Mouse (Mus musculus) neural tube, embryonic 14.5 days (tissue): ENCODE measurements at regions not wholly inside any gene's neighbourhood (a gene's known extent, or its start where the extent isn't known, plus 50 kb on each side); places are given as distances from the start of the nearest gene placed in this dataset.

ENCODE experiments used
- ATAC-seq: fragments of 200-750 bp; cut with Nextera tagmentation; 2 replicates; pipeline ENCODE4 v1.8.0; 2017; ENCODE audit warnings: low read depth, mild to moderate bottlenecking, moderate TSS enrichment, moderate library complexity
- H3K27ac ChIP-seq: fragments of 300-500 bp; sonication (generic); 2 replicates; pipeline ENCODE4 v1.5.1; 2014; ENCODE audit warnings: low read depth, mild to moderate bottlenecking, control low read depth, low read length, moderate library complexity, mixed read lengths
- H3K27me3 ChIP-seq: fragments of 300-500 bp; sonication (generic); 2 replicates; pipeline ENCODE4 v1.6.1; 2014; ENCODE audit warnings: low read length; ENCODE audit not compliant: control insufficient read depth, insufficient read depth
- H3K36me3 ChIP-seq: fragments of 300-500 bp; sonication (generic); 2 replicates; pipeline ENCODE4 v1.6.1; 2014; ENCODE audit warnings: low read length, mixed read lengths; ENCODE audit not compliant: control insufficient read depth, insufficient read depth
- H3K4me1 ChIP-seq: fragments of 300-500 bp; sonication (generic); 2 replicates; pipeline ENCODE4 v1.6.1; 2014; ENCODE audit warnings: low read length; ENCODE audit not compliant: control insufficient read depth, insufficient read depth
- H3K4me2 ChIP-seq: fragments of 300-500 bp; sonication (generic); 2 replicates; pipeline ENCODE4 v1.6.1; 2014; ENCODE audit warnings: mild to moderate bottlenecking, low read depth, low read length, control low read depth
- H3K4me3 ChIP-seq: fragments of 300-500 bp; sonication (generic); 2 replicates; pipeline ENCODE4 v1.5.1; 2014; ENCODE audit warnings: low read depth, low read length, control low read depth, mixed read lengths
- H3K9ac ChIP-seq: fragments of 300-500 bp; sonication (generic); replicated peaks from 2 replicates; pipeline ENCODE4 v1.6.1; 2014; ENCODE audit warnings: low read depth, mild to moderate bottlenecking, control low read depth, low read length, mixed read lengths
- H3K9me3 ChIP-seq: fragments of 300-500 bp; sonication (generic); 2 replicates; pipeline ENCODE4 v1.6.1; 2016; ENCODE audit warnings: low read length; ENCODE audit not compliant: control insufficient read depth
- WGBS: fragments of 180-500 bp; shearing (Covaris S2); extraction: QIAGEN DNeasy Blood & Tissue Kit; methylation state at CpG from one replicate; pipeline ENCODE4 v1.1.7; 2014; 5-methylcytosine and 5-hydroxymethylcytosine counted together

DNA sequence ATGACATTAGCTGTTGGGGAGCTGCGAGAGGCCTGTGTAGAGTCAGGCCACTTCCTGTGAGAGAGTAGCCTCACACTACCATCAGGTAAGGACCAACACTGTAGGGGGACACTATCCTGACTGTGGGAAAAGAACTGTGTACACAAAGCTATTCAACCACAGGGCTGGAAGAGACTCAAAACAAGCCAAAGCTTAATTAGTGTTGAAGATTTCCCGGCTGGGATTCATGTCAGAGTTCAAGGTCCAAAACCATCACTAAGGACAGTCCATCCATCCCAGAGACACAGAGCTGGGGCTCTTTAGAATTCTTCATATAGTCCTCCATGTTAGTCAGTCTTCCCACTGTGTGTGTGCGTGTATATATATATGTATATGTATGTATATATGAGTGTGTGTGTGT is 221.5 kb downstream of the Sox4 start:
- H3K36me3 ChIP-seq, result no peaks in the 10 kb centered on the region
- no peaks in the 10 kb centered on the region for H3K9me3 ChIP-seq
- H3K27ac ChIP-seq, result no peak overlapping the region
- H3K4me2 ChIP-seq, result no peak overlapping the region
- ATAC-seq, result no peak
- no peak overlapping the region for H3K4me3 ChIP-seq
- 77% methylated on average over 3 of the region's 3 CpGs for WGBS
- no peaks in the 10 kb centered on the region for H3K4me1 ChIP-seq
- no peak overlapping the region for H3K9ac ChIP-seq
- H3K27me3 ChIP-seq, result no peaks in the 10 kb centered on the region

DNA sequence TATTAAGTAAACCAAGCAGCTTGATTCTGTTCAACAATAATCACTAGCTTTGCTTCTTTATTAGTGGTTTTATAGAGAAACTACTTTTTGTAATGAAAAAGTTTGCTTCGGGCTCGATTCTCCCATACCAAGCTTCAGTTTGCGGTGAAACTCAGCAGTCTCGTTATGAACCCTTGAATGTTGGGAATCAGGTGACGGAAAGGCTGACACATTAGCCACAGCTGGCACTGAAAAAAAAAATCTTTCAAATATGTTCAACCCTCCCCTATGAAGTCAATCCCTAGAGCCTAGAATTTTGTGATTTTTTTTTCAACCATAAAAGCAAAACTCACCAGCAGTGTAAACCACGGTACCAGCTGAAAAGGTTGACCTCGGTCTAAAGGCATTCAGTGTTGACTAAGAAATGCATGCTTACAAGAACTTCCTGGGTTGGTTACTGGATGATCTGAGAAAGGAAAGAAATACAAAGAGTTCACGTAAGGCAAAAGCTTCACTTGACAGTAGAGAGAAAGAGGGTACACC is 223.4 kb downstream of the Sox4 start:
- Histone ChIP-seq H3K36me3 (no peaks in the 10 kb centered on the region), H3K4me2 (no peak overlapping the region), H3K9me3 (no peaks in the 10 kb centered on the region), H3K27me3 (no peaks in the 10 kb centered on the region), H3K9ac (no peak overlapping the region), H3K4me3 (no peak overlapping the region), H3K27ac (no peak overlapping the region), H3K4me1 (no peaks in the 10 kb centered on the region)
- 92% methylated on average over 8 of the region's 8 CpGs for WGBS
- no peak for ATAC-seq

DNA sequence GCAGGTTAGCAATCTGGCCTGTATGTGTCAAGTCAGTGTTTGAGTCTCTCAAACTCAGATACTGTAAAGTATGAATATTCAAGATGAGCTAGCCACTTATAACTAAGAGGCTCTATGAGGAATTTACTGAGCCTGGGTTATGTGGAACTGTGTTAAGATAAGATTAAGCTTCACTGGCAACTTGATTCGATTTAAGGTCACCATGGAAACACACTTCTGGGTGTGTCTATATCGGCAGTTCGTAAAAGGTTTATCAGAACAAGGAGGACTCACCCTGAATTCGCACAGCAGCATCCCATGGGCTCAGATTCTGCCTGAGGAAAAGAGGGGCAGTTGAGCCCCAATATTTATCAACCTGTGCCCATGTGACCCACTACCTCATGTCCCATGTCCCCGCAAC is 224.7 kb downstream of the Sox4 start:
- Histone ChIP-seq H3K4me2 (no peak overlapping the region), H3K4me3 (no peak overlapping the region), H3K36me3 (no peaks in the 10 kb centered on the region), H3K9ac (no peak overlapping the region), H3K27me3 (no peaks in the 10 kb centered on the region), H3K4me1 (no peaks in the 10 kb centered on the region), H3K9me3 (no peaks in the 10 kb centered on the region), H3K27ac (no peak overlapping the region)
- no peak for ATAC-seq
- WGBS, result 90% methylated on average over 5 of the region's 5 CpGs

DNA sequence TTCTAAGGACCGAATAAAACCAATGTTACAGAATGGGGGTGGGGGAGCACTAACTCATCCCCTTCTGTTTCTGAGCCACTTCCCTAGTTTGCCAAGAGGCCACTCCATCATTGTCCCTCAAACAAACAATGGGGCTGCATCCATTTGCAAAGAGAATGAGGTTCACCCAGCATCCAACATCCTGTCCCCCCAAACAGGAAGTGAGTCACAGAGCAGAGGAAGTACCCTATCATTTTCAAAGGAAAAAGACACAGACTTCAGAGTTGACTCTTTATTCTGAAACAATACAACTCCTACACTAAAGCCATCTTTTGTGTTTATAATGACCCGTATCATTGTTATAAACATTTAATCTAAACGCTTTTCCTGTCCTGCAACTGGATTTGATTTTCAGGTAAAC is 229.2 kb downstream of the Sox4 start:
- no peaks in the 10 kb centered on the region for H3K9me3 ChIP-seq
- peaks cover 23% of the 10 kb centered on the region for H3K4me1 ChIP-seq
- no peak overlapping the region for H3K4me2 ChIP-seq
- H3K4me3 ChIP-seq, result no peak overlapping the region
- no peaks in the 10 kb centered on the region for H3K36me3 ChIP-seq
- 64% methylated on average over 3 of the region's 3 CpGs for WGBS
- no peaks in the 10 kb centered on the region for H3K27me3 ChIP-seq
- H3K9ac ChIP-seq, result no peak overlapping the region
- H3K27ac ChIP-seq, result no peak overlapping the region
- ATAC-seq, result no peak

DNA sequence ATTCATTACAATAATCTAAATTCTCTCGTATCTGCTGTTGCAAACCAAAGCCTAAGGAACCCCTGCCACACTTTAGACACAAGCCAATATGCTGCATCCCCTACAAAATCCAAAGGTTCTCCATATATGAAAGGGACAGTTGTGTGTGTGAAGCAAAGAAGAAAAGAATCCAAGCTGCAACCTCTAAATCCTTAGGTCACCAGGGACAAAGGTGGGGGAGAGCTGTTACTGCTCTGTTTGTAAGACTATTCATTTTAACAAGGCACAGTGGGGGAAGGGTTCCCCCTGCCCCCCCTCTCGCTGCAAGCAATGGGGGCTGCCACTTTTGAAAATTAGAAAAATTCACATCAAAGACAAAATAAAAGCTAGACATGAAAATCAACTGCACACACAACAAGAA is 231.4 kb downstream of the Sox4 start:
- peaks cover 35% of the 10 kb centered on the region for H3K4me1 ChIP-seq

DNA sequence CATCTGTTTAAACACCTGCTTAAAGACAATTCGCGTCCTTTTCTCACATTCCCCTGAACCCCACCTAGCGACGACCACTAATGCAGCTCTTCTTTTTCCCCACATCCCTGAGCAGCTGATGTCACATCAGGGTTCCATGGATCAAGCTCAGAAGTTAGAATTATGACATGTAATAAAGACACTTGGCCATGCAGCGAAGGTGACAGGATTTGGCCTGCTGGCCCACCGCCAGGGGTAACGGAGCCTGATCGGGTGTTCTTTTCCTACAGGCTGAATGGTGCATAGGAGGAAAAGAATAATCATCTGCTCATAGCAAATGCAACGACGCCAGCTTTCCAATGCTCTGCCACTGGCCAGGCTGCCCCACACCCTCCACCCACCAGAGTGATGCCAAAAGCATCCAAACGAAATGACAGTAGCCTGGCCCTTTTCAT is 231.9 kb downstream of the Sox4 start:
- H3K36me3 ChIP-seq, result no peaks in the 10 kb centered on the region
- no peaks in the 10 kb centered on the region for H3K9me3 ChIP-seq
- no peak overlapping the region; the same call in 1 of the 2 replicates for H3K9ac ChIP-seq
- peak overlapping the region; percentile 21; the same call in 1 of the 2 replicates for H3K4me2 ChIP-seq
- no peak overlapping the region for H3K4me3 ChIP-seq
- H3K4me1 ChIP-seq, result peaks cover 35% of the 10 kb centered on the region
- peak overlapping the region; percentile 75 for H3K27ac ChIP-seq
- WGBS, result 21% methylated on average over 11 of the region's 11 CpGs
- H3K27me3 ChIP-seq, result no peaks in the 10 kb centered on the region
- ATAC-seq, result peak; percentile 63

More for the DNA sequence above, 231.4 kb downstream of the Sox4 start:
- no peaks in the 10 kb centered on the region for H3K9me3 ChIP-seq
- ATAC-seq, result no peak
- H3K36me3 ChIP-seq, result no peaks in the 10 kb centered on the region
- peak overlapping the region; percentile 21; the same call in 1 of the 2 replicates for H3K4me2 ChIP-seq
- no peak overlapping the region for H3K4me3 ChIP-seq
- H3K27ac ChIP-seq, result peak overlapping the region; percentile 75
- 33% methylated on average over 2 of the region's 2 CpGs for WGBS
- H3K27me3 ChIP-seq, result no peaks in the 10 kb centered on the region
- H3K9ac ChIP-seq, result 0 out of 2 replicates have a peak overlapping the region, but pooled peaks have one; percentile 2

DNA sequence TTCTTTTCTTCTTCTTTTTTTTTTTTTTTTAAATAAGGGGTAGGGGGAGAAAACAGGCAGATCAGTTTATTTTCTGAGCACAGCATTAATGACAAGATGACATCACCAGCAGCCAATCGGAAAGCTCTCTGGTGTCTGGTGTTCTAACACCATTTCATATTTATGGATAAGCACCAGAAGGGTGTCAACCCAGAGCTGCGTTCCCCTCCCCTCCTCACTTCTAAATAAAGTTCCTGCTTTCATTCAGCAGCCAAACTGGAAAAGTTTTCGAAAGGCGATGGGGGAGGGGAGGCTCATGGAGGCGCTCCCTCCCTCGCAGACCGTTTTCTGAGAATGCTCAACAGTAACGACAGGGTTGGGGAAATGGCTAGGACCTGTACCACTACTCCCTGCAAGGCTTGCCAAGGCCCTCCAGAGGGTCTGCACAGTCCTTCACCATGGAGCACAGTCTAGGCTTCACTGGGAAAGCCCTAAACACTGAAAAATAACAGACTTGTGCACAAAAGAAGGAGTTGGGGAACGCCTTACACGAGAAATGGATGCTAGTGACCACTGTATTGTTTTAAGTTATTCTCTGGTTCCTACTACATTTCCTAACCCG is 232.8 kb downstream of the Sox4 start:
- ATAC-seq, result peak; percentile 44; the same call in 1 of the 2 replicates
- H3K9me3 ChIP-seq, result no peaks in the 10 kb centered on the region
- no peaks in the 10 kb centered on the region for H3K27me3 ChIP-seq
- H3K4me1 ChIP-seq, result peaks cover 35% of the 10 kb centered on the region
- no peak overlapping the region for H3K9ac ChIP-seq
- no peak overlapping the region for H3K4me3 ChIP-seq
- H3K4me2 ChIP-seq, result no peak overlapping the region
- no peaks in the 10 kb centered on the region for H3K36me3 ChIP-seq
- 37% methylated on average over 11 of the region's 11 CpGs for WGBS
- H3K27ac ChIP-seq, result peak overlapping the region; percentile 40; the same call in 1 of the 2 replicates

DNA sequence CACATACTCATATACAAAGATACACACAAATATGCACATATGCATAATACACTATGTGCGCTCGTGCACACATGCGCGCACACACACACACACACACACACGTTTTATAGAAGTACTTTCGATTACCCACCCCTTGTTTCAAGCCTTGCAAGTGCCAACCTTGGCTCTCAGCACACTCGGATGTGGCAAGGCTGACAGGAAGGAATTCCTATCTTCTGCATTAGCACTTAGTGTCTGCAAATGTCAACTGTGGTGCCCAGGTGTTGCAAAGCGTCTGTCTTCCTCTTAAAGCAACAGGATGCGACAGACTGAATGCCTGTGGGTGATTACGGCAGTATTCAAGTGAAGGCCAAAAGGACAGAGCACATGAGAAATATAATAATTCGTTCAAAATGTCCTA is 233.3 kb downstream of the Sox4 start:
- Histone ChIP-seq H3K9ac (no peak overlapping the region), H3K27me3 (no peaks in the 10 kb centered on the region), H3K4me1 (peaks cover 35% of the 10 kb centered on the region), H3K27ac (peak overlapping the region; percentile 55; the same call in 1 of the 2 replicates), H3K36me3 (no peaks in the 10 kb centered on the region), H3K4me2 (no peak overlapping the region), H3K9me3 (no peaks in the 10 kb centered on the region), H3K4me3 (no peak overlapping the region)
- ATAC-seq, result no peak
- WGBS, result 64% methylated on average over 11 of the region's 11 CpGs

DNA sequence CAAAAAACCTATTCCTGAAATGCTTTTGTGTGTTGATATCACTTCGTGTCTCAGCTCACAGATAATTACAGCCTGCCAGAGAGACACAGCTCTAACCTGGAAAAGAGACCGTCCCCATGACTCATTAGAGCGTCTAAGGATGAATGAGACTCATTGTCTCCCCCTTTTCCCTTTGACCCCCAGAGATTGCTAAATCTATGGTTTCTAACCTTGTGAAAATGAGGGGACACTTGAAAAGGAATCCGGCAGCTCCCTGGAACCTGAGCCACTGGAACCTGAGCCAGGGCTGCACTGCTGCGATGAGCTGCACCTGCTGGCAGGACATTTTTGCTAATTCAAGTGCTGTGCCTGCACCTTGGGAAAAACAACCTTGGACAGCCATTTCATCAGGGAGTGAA is 234.6 kb downstream of the Sox4 start:
- whole genome bisulfite sequencing, result 16% methylated on average over 5 of the region's 5 CpGs
- Histone ChIP-seq H3K4me1 (peaks cover 35% of the 10 kb centered on the region), H3K9me3 (no peaks in the 10 kb centered on the region), H3K27ac (peak overlapping the region; percentile 76), H3K27me3 (no peaks in the 10 kb centered on the region), H3K4me2 (no peak overlapping the region; the same call in 1 of the 2 replicates), H3K4me3 (no peak overlapping the region), H3K9ac (no peak overlapping the region), H3K36me3 (no peaks in the 10 kb centered on the region)
- ATAC-seq, result no peak
